Mouse (Mus musculus) lung, adult 2 months (tissue): ENCODE measurements around the gene Olfr672. TPM values are rescaled to one million over a fixed set of nuclear protein-coding genes. Genes with fewer than 3 reads are reported as not detected.
"Not testable (repeated sequence)": the region's sequence is repeated elsewhere in the genome, so short reads cannot be mapped to it uniquely, and the experiment has no call there.

ENCODE experiments used
- DNase-seq: peaks from one replicate; pipeline ENCODE4 v3.0.0; 2022
- H3K4me1 ChIP-seq: fragments of 200-500 bp; 2 replicates; pipeline ENCODE4 v1.6.1; 2011; ENCODE audit warnings: low read length; ENCODE audit not compliant: control insufficient read depth, insufficient read depth
- H3K4me3 ChIP-seq: fragments of 200-500 bp; replicated peaks from 2 replicates; pipeline ENCODE3; 2011; ENCODE audit warnings: low read depth, mild to moderate bottlenecking, control low read depth, low read length; ENCODE audit errors: extremely low read depth
- CTCF ChIP-seq: fragments of 200-500 bp; IDR thresholded peaks from 2 replicates; pipeline ENCODE4 v1.5.1; 2011; ENCODE audit warnings: mild to moderate bottlenecking, low read length, control low read depth; ENCODE audit not compliant: insufficient read depth
- POLR2A ChIP-seq: fragments of 200-500 bp; IDR thresholded peaks from 2 replicates; pipeline ENCODE4 v1.6.1; 2011; ENCODE audit warnings: low read depth, mild to moderate bottlenecking, control low read depth, low read length, borderline replicate concordance; ENCODE audit errors: extremely low read depth
- WGBS: fragments of 180-500 bp; shearing (Covaris S2); methylation state at CpG from one replicate; pipeline ENCODE4 v1.1.7; 2018; 5-methylcytosine and 5-hydroxymethylcytosine counted together
- polyA plus RNA-seq: library from polyadenylated mRNA; depleted of rRNA; stranded (reverse); fragments of >200 nt; gene quantifications from 2 replicates; pipeline ENCODE4 v1.2.3, GENCODE M21; 2012; rRNA removed

Olfr672 gene
- not detected in 2 replicates for polyA plus RNA-seq

GRCm38 (mm10) chr7:105001929-105002328 is at the start of gene Olfr672:
Gene Olfr672 (minus strand): TSS chr7:105002029.
- Histone ChIP-seq H3K4me1 (no peaks in the 10 kb centered on the region), H3K4me3 (no peak within 1 kb of the TSS)
- DNase-seq: no peak
- TF ChIP-seq CTCF: no peak
- TF ChIP-seq POLR2A: no peak

DNA sequence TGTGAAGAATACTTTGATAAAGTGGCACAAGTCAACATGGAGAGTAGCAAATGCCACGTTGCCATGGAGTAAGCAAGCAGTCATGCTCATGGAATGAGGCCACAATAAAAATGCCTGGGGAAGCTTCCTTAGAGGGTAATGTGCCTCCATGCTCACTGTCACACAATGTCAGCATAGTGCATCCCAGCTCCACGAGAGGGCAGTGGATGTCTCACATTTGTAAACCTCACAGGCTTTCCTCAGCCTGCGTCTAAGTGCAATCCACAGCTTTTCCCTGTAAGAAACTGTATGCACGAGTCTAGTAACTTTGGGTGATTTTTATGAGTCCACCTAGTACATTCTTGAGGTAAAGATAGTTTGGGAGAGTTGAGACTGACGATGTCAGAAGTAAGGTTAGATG is 32.0 kb upstream of the Olfr672 start:
- WGBS: 48% methylated on average over 5 of the region's 5 CpGs
- not testable (repeated sequence) for H3K4me3 ChIP-seq, H3K4me1 ChIP-seq, DNase-seq

GRCm38 (mm10) chr7:105032398-105032797 is 30.6 kb upstream of the Olfr672 start, which contains the start of gene Olfr676:
Gene Olfr676 (plus strand): TSS chr7:105032698.
- Histone ChIP-seq H3K4me3 (no peak within 1 kb of the TSS), H3K4me1 (no peaks in the 10 kb centered on the region)
- DNase-seq: no peak
- no peak for TF ChIP-seq CTCF
- TF ChIP-seq POLR2A: no peak

DNA sequence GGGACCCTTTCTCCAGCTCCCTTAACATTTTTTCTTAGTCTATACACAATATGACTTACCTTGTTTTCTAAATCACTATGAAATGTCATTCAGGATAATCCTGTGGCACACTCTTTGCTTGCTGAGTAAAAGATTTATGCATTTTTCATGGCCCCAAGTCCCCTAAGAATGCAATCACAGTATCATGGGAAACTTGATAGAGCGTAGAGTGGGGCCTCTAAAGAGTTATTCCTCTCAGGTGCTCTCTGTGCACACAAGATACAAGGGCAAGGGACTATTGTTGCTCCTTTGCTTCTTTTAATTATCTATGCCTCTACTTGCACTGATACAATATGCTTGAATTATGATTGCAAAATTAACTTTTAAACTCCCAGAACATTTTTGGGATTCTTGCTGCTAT is 26.5 kb upstream of the Olfr672 start, which contains the start of gene Olfr675:
Olfr675 (minus strand) TSS at position 101 of the 400 bp plus-strand sequence.
- WGBS: 67% methylated on average over 1 of the region's 1 CpGs
- no peak within 1 kb of the TSS for H3K4me3 ChIP-seq

DNA sequence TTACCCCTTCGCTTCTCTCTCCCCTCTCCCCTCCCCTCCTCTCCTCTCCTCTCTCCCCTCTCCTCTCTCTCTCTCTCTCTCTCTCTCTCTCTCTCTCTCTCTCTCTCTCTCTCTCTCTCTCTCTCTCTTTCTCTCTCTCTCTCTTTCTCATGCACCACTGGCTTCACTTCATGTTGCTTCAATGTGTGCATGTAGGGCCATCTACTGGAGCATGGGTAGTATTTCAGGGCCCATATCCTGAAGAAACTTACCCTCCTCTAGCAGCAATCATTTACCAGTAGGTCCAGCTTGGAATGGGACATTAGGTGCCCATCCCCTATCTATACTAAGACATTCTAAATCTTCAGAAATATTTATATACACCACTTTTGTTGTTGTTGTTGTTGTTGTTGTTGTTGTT is 20.7 kb upstream of the Olfr672 start:
- Histone ChIP-seq H3K4me3 (no peak overlapping the region), H3K4me1 (no peaks in the 10 kb centered on the region)
- 86% methylated on average over 1 of the region's 1 CpGs for WGBS
- no peak for DNase-seq
- TF ChIP-seq CTCF: no peak
- TF ChIP-seq POLR2A: no peak

More for the DNA sequence above, 26.5 kb upstream of the Olfr672 start, which contains the start of gene Olfr675:
- DNase-seq: no peak
- no peaks in the 10 kb centered on the region for H3K4me1 ChIP-seq
- TF ChIP-seq POLR2A (no peak), CTCF (no peak)

GRCm38 (mm10) chr7:104979026-104979425 is 22.8 kb downstream of the Olfr672 start, which contains the start of gene Olfr671:
Gene Olfr671 (minus strand): TSS chr7:104979126.
- WGBS: 66% methylated on average over 1 of the region's 1 CpGs
- Histone ChIP-seq H3K4me3 (no peak within 1 kb of the TSS), H3K4me1 (no peaks in the 10 kb centered on the region)
- no peak for DNase-seq
- TF ChIP-seq CTCF: no peak
- no peak for TF ChIP-seq POLR2A

GRCm38 (mm10) chr7:104972507-104972906 is 29.3 kb downstream of the Olfr672 start:
- DNase-seq, H3K4me3 ChIP-seq, H3K4me1 ChIP-seq: not testable (repeated sequence)
- 53% methylated on average over 2 of the region's 2 CpGs for WGBS

DNA sequence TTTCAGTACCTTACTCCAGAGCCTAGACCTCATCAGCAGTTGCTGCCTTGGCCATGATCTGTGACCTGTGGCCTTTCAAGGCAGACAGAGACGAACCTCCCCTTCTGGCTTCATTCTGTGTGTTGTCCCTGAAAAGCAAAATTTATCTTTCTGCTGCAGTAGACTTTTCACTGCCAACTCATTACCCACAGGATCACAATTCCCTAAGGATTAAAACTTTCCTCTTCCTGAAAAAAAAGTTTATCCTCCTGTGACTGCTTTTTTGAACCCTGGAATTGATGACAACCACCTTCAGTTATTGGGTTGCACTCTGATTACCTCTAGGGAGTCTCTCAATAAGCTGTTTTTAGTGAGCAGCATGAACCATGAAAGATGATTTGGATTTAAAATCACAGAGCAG is 39.3 kb downstream of the Olfr672 start, which contains the start of gene Olfr670:
Olfr670 (minus strand) TSS at position 101 of the 400 bp plus-strand sequence.
- H3K4me1 ChIP-seq: no peaks in the 10 kb centered on the region
- no peak for TF ChIP-seq CTCF
- TF ChIP-seq POLR2A: no peak
- H3K4me3 ChIP-seq: no peak within 1 kb of the TSS
- 35% methylated on average over 1 of the region's 1 CpGs for WGBS
- no peak for DNase-seq

DNA sequence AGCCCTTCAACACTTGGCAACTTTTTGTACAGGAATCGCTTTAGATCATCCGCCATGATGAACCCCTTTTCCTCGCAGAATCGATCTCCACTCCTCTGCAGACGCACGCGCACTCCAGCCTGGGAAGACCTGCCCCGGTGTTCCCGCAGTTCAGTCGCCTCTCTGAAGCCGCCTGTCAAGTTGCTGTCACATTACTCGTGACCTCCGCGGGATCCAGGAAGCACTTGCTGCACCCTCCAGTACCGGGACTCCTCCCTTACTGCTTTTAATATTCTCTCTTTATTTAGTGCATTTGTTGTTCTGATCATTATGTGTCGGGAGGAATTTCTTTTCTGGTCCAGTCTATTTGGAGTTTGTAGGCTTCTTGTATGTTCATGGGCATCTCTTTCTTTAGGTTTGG is 51.6 kb downstream of the Olfr672 start:
- H3K4me3 ChIP-seq, H3K4me1 ChIP-seq, DNase-seq: not testable (repeated sequence)
- WGBS: 91% methylated on average over 16 of the region's 16 CpGs

Other genes starting within 250 kb of the Olfr672 start
- gene Usp17le, start 224.6 kb downstream of the Olfr672 start, polyA plus RNA-seq: not detected in 2 replicates
- gene Usp17lb, start 159.4 kb downstream of the Olfr672 start, polyA plus RNA-seq: not detected in 2 replicates
- not detected in 2 replicates for gene Usp17la, start 145.0 kb downstream of the Olfr672 start, polyA plus RNA-seq
- gene Olfr665, start 124.0 kb downstream of the Olfr672 start, polyA plus RNA-seq: not detected in 2 replicates
- not detected in 2 replicates for gene Olfr666, start 106.1 kb downstream of the Olfr672 start, polyA plus RNA-seq
- gene Olfr667, start 80.5 kb downstream of the Olfr672 start, polyA plus RNA-seq: not detected in 2 replicates
- gene Olfr668, start 74.0 kb downstream of the Olfr672 start, polyA plus RNA-seq: not detected in 2 replicates
- gene Olfr669, start 67.8 kb downstream of the Olfr672 start, polyA plus RNA-seq: not detected in 2 replicates
- not detected in 2 replicates for gene Olfr670, start 39.4 kb downstream of the Olfr672 start, polyA plus RNA-seq
- not detected in 2 replicates for gene Olfr671, start 22.9 kb downstream of the Olfr672 start, polyA plus RNA-seq
- gene Olfr675, start 26.4 kb upstream of the Olfr672 start, polyA plus RNA-seq: not detected in 2 replicates
- not detected in 2 replicates for gene Olfr676, start 30.7 kb upstream of the Olfr672 start, polyA plus RNA-seq
- gene Olfr677, start 49.3 kb upstream of the Olfr672 start, polyA plus RNA-seq: not detected in 2 replicates
- gene Olfr678, start 62.4 kb upstream of the Olfr672 start, polyA plus RNA-seq: not detected in 2 replicates
- gene Olfr679, start 79.2 kb upstream of the Olfr672 start, polyA plus RNA-seq: not detected in 2 replicates
- not detected in 2 replicates for gene Olfr680-ps1, start 90.8 kb upstream of the Olfr672 start, polyA plus RNA-seq
- gene Olfr681, start 114.8 kb upstream of the Olfr672 start, polyA plus RNA-seq: not detected in 2 replicates
- not detected in 2 replicates for gene Olfr683, start 145.0 kb upstream of the Olfr672 start, polyA plus RNA-seq
- gene Olfr684, start 161.6 kb upstream of the Olfr672 start, polyA plus RNA-seq: not detected in 2 replicates
- not detected in 2 replicates for gene Olfr685, start 184.0 kb upstream of the Olfr672 start, polyA plus RNA-seq
- not detected in 2 replicates for gene Olfr686, start 205.5 kb upstream of the Olfr672 start, polyA plus RNA-seq